Mouse (Mus musculus): ENCODE measurements around the gene Zfp770.
A peak's percentile ranks its signal among the peaks of the same experiment; 100 is the strongest.
"Not testable (repeated sequence)": the region's sequence is repeated elsewhere in the genome, so short reads cannot be mapped to it uniquely, and the experiment has no call there.

The Zfp770 gene

GRCm38 (mm10) chr2:114200932-114201559 lies at the start of gene Zfp770:
Gene Zfp770, minus strand, starts transcription at chr2:114201469.
- DNase-seq (ENCODE audit: low spot score in 2 of 2) = peak; percentile 61 to 81

DNA sequence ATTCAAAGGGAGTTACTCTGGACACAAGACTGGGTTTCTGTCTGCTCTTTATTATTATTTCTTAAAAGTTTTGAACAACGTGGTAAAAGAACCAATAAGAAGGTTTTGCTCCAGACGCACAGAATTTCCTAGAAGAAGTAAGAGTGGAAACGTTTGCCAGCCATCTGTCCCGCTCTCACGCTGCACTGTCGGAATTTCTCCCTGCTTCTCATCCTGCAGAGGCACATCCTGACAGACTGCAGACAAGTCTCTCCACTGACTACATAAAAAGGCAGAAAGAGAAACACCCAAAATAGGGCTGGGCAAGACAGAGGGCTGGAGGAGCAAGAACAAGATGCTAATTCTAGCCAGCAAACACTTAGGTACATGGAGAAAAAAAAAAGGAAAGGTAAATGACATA lies 48.2 kb upstream of the Zfp770 start:
- DNase-seq (ENCODE audit: low spot score in 2 of 2) = no peak

GRCm38 (mm10) chr2:114237639-114238038 lies 36.4 kb upstream of the Zfp770 start:
- no peak for DNase-seq (ENCODE audit: low spot score in 2 of 2)

- DNase-seq (ENCODE audit: low spot score in 2 of 2) = no peak
Observed at GRCm38 (mm10) chr2:114236566-114236965, 35.3 kb upstream of the Zfp770 start.

- DNase-seq (ENCODE audit: low spot score in 2 of 2) = no peak
Observed at GRCm38 (mm10) chr2:114235584-114235983, 34.3 kb upstream of the Zfp770 start.

DNA sequence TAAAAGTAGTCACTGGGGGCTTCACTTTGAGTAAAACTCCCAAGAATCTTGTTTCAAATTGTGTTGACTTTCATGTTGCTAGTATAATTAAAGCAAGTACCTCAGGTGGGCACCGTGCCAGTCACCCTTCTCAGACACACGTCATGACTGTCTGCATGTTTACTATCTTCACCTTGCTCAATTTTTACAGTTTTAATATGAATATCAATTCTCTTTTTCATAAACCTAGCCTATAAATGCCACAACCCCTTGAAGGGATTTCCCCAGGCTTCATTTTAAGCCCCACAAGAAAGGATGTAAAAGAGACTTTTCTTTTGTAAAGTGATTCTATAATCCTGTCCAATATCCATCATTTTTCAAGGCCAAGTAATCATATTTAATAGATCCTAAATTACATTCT lies 30.0 kb upstream of the Zfp770 start:
- DNase-seq (ENCODE audit: low spot score in 2 of 2) = no peak

DNA sequence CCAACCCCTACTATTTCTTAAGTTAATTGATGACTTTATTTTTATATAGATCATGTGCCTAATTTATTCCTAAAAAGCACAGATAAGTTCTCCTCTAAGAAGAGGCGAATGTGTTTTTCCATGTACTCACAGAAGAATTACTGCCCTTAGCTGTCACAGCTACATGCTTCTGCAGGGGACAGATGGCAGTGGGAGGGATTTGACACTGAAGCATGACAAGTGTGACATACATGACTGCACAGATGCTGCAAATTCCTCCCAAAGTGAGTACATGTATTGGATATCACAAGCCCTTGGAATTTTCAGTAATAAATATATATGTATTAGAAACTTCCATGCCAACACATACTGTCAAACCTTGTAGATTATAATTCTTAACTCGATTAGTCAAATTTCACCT lies 27.4 kb upstream of the Zfp770 start:
- no peak for DNase-seq (ENCODE audit: low spot score in 2 of 2)

GRCm38 (mm10) chr2:114205036-114205435 lies 3.8 kb upstream of the Zfp770 start:
- no peak for DNase-seq (ENCODE audit: low spot score in 2 of 2)

DNA sequence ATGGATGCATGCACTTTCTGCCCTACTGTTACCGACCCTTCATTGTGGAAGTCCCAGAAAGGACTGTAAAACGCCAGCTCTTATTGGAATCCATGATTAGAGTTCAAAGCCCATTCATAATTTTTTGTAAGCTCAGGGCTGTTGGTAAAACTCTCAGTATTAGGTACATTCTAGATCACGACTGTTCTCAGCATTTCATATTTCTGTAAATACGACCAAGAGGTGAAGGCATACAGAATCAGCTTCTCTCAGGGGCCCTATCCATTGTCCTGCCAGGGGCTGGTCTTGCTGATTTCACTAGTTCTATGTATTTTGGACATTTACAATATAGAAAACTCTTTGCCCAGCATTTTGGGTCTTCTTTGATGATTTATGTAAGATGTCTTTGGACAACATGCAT lies 305 bp upstream of the Zfp770 start:
- DNase-seq (ENCODE audit: low spot score in 2 of 2) = no peak

DNA sequence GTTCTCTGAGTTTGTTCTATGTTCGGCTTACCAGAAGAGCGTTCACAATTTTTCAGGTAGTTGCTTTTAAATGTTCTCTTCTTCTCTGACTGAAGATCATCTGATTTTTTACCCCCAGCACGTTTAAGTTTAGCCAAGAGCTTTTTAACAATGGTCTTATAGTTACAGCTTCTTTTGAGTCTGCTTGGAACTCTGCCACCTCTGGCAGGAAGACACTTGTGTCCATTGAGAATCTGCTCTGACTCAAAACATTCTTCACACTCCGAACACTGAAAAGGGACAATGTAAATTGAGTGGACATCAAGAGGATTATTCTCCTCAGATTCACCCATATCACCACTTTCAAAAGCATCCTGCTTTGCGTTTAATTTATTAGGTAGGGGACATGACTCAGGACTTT lies 4.8 kb downstream of the Zfp770 start:
- no peak for DNase-seq (ENCODE audit: low spot score in 2 of 2)

DNA sequence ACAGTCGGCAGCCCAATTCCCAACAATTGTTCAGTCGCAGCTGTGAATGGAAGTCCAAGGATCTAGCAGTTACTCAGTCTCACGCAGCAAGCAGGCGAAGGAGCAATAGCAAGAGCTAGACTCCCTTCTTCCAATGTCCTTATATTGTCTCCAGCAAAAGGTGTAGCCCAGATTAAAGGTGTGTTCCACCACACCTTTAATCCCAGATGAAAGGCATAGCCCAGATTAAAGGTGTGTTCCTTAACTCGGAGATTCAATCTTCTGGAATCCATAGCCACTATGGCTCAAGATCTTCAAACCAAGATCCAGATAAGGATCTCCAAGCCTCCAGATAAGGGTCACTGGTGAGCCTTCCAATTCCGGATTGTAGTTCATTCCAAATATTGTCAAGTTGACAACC lies 14.3 kb downstream of the Zfp770 start, which contains the start of gene Aqr:
Gene Aqr (minus strand): TSS at position 101 of the 400 bp plus-strand sequence.
- DNase-seq (ENCODE audit: low spot score in 2 of 2) = not testable (repeated sequence)

DNA sequence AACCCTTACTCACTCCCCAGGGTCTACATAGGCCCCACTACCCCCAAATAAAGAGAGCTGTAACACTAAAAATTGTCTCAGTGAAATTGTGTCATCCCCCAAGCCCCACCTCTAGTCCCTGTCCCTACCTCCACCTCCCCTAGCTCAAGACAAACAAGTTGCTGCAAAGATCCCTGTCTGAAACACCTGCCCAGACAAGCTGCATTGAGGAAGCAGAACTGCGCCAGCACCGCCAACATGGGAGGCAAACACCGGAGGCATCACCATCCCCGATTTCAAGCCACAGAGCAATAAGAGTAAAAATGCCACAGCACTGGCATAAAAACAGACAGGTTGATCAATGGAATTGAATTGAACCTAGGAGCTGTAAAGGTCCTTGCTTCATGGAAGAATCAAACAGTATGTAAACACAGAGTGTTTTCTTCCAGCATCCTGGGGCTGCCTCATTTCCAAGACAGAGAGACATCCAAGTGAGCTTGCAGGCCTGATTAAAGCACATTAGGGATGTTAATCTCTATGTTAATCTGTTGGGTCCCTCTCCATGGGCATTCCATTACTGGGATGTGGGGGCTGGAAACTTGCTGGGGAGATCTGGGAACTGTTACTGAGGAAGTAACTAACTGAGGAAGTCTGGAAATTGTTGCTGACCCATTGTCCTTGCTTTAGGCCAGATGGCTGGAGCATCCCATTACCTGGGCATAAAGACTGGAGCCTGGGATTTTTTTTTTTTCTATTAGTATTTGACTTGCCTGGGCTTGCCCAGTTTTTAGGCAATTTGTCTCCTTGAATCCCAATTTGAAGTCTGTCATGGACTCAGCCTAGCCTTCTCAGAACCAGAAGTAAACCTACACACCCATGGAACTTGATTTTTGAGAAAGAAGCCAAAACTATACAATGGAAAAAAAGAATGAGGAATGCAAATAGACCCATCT lies 23.2 kb downstream of the Zfp770 start:
- DNase-seq (ENCODE audit: low spot score in 2 of 2) = no peak

DNA sequence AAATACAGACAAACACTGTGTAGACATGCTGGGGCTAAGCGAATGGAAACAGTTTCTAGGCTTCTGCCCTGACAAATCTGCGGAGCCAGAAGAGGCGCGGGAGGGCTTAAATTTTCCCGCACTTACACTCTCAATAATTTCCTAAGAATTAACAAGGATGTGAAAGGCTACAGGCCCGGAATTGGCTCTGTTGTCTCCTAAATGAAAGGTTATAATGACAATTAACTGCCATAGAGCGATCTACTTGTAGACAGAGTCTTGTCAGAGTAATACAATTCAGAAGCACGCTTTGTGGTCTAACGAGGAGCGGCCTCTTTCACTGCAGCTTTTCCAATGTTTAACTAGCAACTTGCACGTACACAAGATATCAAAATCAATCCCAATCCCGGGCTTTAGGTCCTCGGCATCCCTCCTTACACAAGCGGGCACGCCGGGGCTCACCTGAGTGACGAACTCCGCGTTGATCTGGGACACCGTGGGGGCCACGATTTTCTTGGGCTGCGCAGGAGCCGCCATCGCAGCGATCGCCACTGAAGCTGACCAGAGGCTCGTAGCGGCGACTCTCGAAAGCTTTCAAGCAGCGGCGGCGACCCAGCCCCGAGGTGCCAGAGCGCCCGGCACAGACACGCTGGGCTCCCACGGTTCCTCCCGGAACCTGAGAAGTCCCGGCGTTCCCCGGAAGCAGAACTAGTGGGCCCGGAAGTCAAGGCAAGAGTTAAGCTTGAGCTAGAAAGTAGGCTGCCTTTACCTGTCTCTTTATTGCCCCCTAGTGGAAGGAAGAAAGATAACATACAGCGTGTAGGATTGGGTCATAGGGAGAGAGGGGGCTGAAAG lies 26.4 kb downstream of the Zfp770 start:
- peak; percentile 68 to 69 for DNase-seq (ENCODE audit: low spot score in 2 of 2)

- no peak for DNase-seq (ENCODE audit: low spot score in 2 of 2)
Observed at GRCm38 (mm10) chr2:114173248-114173647, 28.0 kb downstream of the Zfp770 start.

GRCm38 (mm10) chr2:114167837-114168236 lies 33.4 kb downstream of the Zfp770 start:
- DNase-seq (ENCODE audit: low spot score in 2 of 2) = no peak

GRCm38 (mm10) chr2:114161978-114162377 lies 39.3 kb downstream of the Zfp770 start:
- no peak for DNase-seq (ENCODE audit: low spot score in 2 of 2)

GRCm38 (mm10) chr2:114157345-114157744 lies 43.9 kb downstream of the Zfp770 start:
- DNase-seq (ENCODE audit: low spot score in 2 of 2) = no peak

DNA sequence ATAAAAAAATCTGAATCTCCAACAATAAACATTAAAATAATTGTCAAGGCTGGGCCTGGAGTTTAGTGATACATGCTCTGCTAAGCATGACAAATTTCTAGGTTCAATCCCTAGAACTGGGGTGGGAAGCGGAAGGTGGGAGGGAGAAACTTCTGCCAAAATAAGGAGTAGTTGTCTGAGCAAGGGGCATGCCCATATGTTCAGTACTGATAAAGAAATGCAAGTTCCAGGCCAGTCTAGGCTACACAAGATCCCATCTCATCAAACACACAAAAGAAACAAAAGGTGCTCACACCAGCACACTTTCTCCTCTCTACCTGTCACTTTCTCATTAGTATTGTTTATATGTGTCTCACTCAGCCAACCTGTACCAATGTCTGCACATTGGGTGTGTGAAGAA lies 44.6 kb downstream of the Zfp770 start:
- DNase-seq (ENCODE audit: low spot score in 2 of 2) = no peak

- DNase-seq (ENCODE audit: low spot score in 2 of 2) = no peak
Observed at GRCm38 (mm10) chr2:114153247-114153646, 48.0 kb downstream of the Zfp770 start.

DNA sequence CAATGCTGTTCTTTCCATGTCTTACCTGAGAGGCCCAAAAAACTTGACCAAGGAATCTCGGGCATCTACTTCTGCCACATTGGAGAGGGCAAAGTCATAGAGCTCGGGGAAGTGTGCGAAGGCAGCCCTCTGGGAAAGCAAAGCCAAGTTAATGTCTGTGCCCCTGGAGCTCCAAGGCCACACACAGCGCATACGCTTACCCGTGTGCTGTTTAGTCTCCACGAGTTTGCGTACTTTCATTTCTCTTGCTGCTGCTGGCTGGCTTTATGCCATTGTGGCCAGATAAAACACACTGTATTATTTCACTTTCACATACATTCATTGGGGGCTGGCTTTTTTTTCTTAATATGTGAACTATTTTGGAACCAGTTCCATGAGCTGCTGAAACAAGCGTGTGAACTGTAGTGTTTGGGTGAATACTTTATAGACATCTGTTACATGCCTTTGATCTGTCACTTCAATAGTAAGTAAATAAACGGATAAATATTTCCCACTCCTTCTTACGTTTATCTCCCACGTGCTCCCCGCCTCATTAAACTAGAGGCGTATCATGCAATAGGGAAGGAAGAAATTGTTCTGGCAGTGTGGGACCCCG lies 54.3 kb downstream of the Zfp770 start:
- no peak for DNase-seq (ENCODE audit: low spot score in 2 of 2)

DNA sequence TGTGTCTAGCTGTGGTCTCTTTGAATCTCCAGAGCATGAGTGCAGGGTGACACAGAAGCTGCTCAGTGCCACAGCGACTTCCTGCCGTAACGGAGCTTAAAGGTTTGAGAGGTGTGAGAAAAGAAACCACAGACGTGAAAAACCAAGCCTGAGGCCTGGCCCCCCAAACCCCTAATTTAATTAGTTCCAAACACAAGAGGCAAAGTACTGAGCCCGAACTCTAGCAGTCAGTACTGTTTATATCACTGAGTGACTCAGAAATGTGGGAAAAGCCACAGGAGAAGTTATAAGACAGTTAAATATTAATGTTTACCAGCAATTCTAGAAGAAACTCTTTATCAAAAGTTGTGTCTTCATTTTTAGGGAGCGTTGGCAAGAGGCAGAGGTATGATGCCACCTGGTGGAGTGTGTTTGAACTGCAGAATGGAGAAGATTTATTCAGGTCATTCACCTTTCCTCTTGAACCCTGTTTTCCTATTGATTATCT lies 55.9 kb downstream of the Zfp770 start:
- DNase-seq (ENCODE audit: low spot score in 2 of 2) = no peak

- DNase-seq (ENCODE audit: low spot score in 2 of 2) = no peak
Observed at GRCm38 (mm10) chr2:114144915-114145314, 56.4 kb downstream of the Zfp770 start.

All from urinary bladder, adult 18-20 months (tissue).